Mouse (Mus musculus): ENCODE results near the gene Dixdc1.
A peak's percentile ranks its signal among the peaks of the same experiment; 100 is the strongest.

The Dixdc1 gene

GRCm38 (mm10) chr9:50686866-50687652 is 52.3 kb downstream of the Dixdc1 start:
- Histone ChIP-seq H3K4me3 (replicated peaks; ENCODE audit: low read length) (no peak overlapping the region), H3K36me3 (ENCODE audit: insufficient read depth, low read length) (peaks cover 7% of the 10 kb centered on the region; the same call in 1 of the 2 replicates)
- TF ChIP-seq POU5F1 (IDR thresholded peaks at IDR 0.05; ENCODE audit: borderline replicate concordance, low read length) (no peak), CTCF (conservative IDR thresholded peaks at IDR 0.05; ENCODE audit: low read length) (no peak), NANOG (IDR thresholded peaks at IDR 0.05; ENCODE audit: borderline replicate concordance, low read length) (no peak)

GRCm38 (mm10) chr9:50681727-50682126 is 57.6 kb downstream of the Dixdc1 start:
- peaks cover 10% of the 10 kb centered on the region; the same call in 1 of the 2 replicates for H3K36me3 ChIP-seq (ENCODE audit: insufficient read depth, low read length)
- peaks cover 3% of the 10 kb centered on the region; the same call in 1 of the 2 replicates for H3K4me1 ChIP-seq (replicated peaks; ENCODE audit: low read depth, low read length)
- no peak for TF ChIP-seq CTCF (conservative IDR thresholded peaks at IDR 0.05; ENCODE audit: low read length)
- no peak for TF ChIP-seq NANOG (IDR thresholded peaks at IDR 0.05; ENCODE audit: borderline replicate concordance, low read length)
- no peak for TF ChIP-seq POU5F1 (IDR thresholded peaks at IDR 0.05; ENCODE audit: borderline replicate concordance, low read length)
- H3K27me3 ChIP-seq (ENCODE audit: insufficient read depth, low read length): no peaks in the 10 kb centered on the region
- no peak overlapping the region for H3K4me3 ChIP-seq (replicated peaks; ENCODE audit: low read length)
- H3K9me3 ChIP-seq (ENCODE audit: low read length): no peaks in the 10 kb centered on the region

More at GRCm38 (mm10) chr9:50686866-50687652, 52.3 kb downstream of the Dixdc1 start:
- Histone ChIP-seq H3K4me1 (replicated peaks; ENCODE audit: low read depth, low read length) (peaks cover 1% of the 10 kb centered on the region; the same call in 1 of the 2 replicates), H3K27me3 (ENCODE audit: insufficient read depth, low read length) (no peaks in the 10 kb centered on the region), H3K9me3 (ENCODE audit: low read length) (no peaks in the 10 kb centered on the region)

- H3K4me1 ChIP-seq (replicated peaks; ENCODE audit: low read depth, low read length): peaks cover 4% of the 10 kb centered on the region; the same call in 1 of the 2 replicates
- H3K27me3 ChIP-seq (ENCODE audit: insufficient read depth, low read length): no peaks in the 10 kb centered on the region
- H3K9me3 ChIP-seq (ENCODE audit: low read length): no peaks in the 10 kb centered on the region
- H3K4me3 ChIP-seq (replicated peaks; ENCODE audit: low read length): no peak overlapping the region
- peaks cover 10% of the 10 kb centered on the region; the same call in 1 of the 2 replicates for H3K36me3 ChIP-seq (ENCODE audit: insufficient read depth, low read length)
- TF ChIP-seq CTCF (conservative IDR thresholded peaks at IDR 0.05; ENCODE audit: low read length) (no peak), POU5F1 (IDR thresholded peaks at IDR 0.05; ENCODE audit: borderline replicate concordance, low read length) (no peak), NANOG (IDR thresholded peaks at IDR 0.05; ENCODE audit: borderline replicate concordance, low read length) (no peak)
Measured at GRCm38 (mm10) chr9:50679406-50679805, 59.9 kb downstream of the Dixdc1 start.

- peaks cover 9% of the 10 kb centered on the region for H3K4me1 ChIP-seq (replicated peaks; ENCODE audit: low read depth, low read length)
- TF ChIP-seq CTCF (conservative IDR thresholded peaks at IDR 0.05; ENCODE audit: low read length) (peak; percentile 46), NANOG (IDR thresholded peaks at IDR 0.05; ENCODE audit: borderline replicate concordance, low read length) (no peak), POU5F1 (IDR thresholded peaks at IDR 0.05; ENCODE audit: borderline replicate concordance, low read length) (no peak)
- H3K27me3 ChIP-seq (ENCODE audit: insufficient read depth, low read length): no peaks in the 10 kb centered on the region
- no peaks in the 10 kb centered on the region for H3K36me3 ChIP-seq (ENCODE audit: insufficient read depth, low read length)
- H3K4me3 ChIP-seq (replicated peaks; ENCODE audit: low read length): no peak overlapping the region
- H3K9me3 ChIP-seq (ENCODE audit: low read length): no peaks in the 10 kb centered on the region
Measured at GRCm38 (mm10) chr9:50674771-50675170, 64.5 kb downstream of the Dixdc1 start.

GRCm38 (mm10) chr9:50670690-50671089 is 68.6 kb downstream of the Dixdc1 start:
- Histone ChIP-seq H3K9me3 (ENCODE audit: low read length) (no peaks in the 10 kb centered on the region), H3K27me3 (ENCODE audit: insufficient read depth, low read length) (no peaks in the 10 kb centered on the region), H3K4me3 (replicated peaks; ENCODE audit: low read length) (no peak overlapping the region), H3K4me1 (replicated peaks; ENCODE audit: low read depth, low read length) (peaks cover 5% of the 10 kb centered on the region), H3K36me3 (ENCODE audit: insufficient read depth, low read length) (peaks cover 2% of the 10 kb centered on the region; the same call in 1 of the 2 replicates)
- TF ChIP-seq CTCF (conservative IDR thresholded peaks at IDR 0.05; ENCODE audit: low read length) (peak; percentile 73), NANOG (IDR thresholded peaks at IDR 0.05; ENCODE audit: borderline replicate concordance, low read length) (no peak), POU5F1 (IDR thresholded peaks at IDR 0.05; ENCODE audit: borderline replicate concordance, low read length) (no peak)

GRCm38 (mm10) chr9:50667579-50668498 is 71.5 kb downstream of the Dixdc1 start:
- Histone ChIP-seq H3K4me1 (replicated peaks; ENCODE audit: low read depth, low read length) (peaks cover 5% of the 10 kb centered on the region), H3K36me3 (ENCODE audit: insufficient read depth, low read length) (peaks cover 7% of the 10 kb centered on the region; the same call in 1 of the 2 replicates), H3K27me3 (ENCODE audit: insufficient read depth, low read length) (no peaks in the 10 kb centered on the region), H3K4me3 (replicated peaks; ENCODE audit: low read length) (no peak overlapping the region), H3K9me3 (ENCODE audit: low read length) (no peaks in the 10 kb centered on the region)
- TF ChIP-seq POU5F1 (IDR thresholded peaks at IDR 0.05; ENCODE audit: borderline replicate concordance, low read length) (no peak), NANOG (IDR thresholded peaks at IDR 0.05; ENCODE audit: borderline replicate concordance, low read length) (no peak), CTCF (conservative IDR thresholded peaks at IDR 0.05; ENCODE audit: low read length) (no peak)

- H3K27me3 ChIP-seq (ENCODE audit: insufficient read depth, low read length): no peaks in the 10 kb centered on the region
- no peak for TF ChIP-seq CTCF (conservative IDR thresholded peaks at IDR 0.05; ENCODE audit: low read length)
- no peak for TF ChIP-seq POU5F1 (IDR thresholded peaks at IDR 0.05; ENCODE audit: borderline replicate concordance, low read length)
- TF ChIP-seq NANOG (IDR thresholded peaks at IDR 0.05; ENCODE audit: borderline replicate concordance, low read length): no peak
- H3K4me3 ChIP-seq (replicated peaks; ENCODE audit: low read length): no peak overlapping the region
- H3K4me1 ChIP-seq (replicated peaks; ENCODE audit: low read depth, low read length): peaks cover 5% of the 10 kb centered on the region
- no peaks in the 10 kb centered on the region for H3K9me3 ChIP-seq (ENCODE audit: low read length)
- H3K36me3 ChIP-seq (ENCODE audit: insufficient read depth, low read length): peaks cover 7% of the 10 kb centered on the region; the same call in 1 of the 2 replicates
Measured at GRCm38 (mm10) chr9:50666442-50666841, 72.9 kb downstream of the Dixdc1 start.

- Histone ChIP-seq H3K4me3 (replicated peaks; ENCODE audit: low read length) (no peak overlapping the region), H3K27me3 (ENCODE audit: insufficient read depth, low read length) (no peaks in the 10 kb centered on the region), H3K9me3 (ENCODE audit: low read length) (no peaks in the 10 kb centered on the region), H3K4me1 (replicated peaks; ENCODE audit: low read depth, low read length) (peaks cover 8% of the 10 kb centered on the region; the same call in 1 of the 2 replicates), H3K36me3 (ENCODE audit: insufficient read depth, low read length) (peaks cover 7% of the 10 kb centered on the region; the same call in 1 of the 2 replicates)
- no peak for TF ChIP-seq POU5F1 (IDR thresholded peaks at IDR 0.05; ENCODE audit: borderline replicate concordance, low read length)
- TF ChIP-seq NANOG (IDR thresholded peaks at IDR 0.05; ENCODE audit: borderline replicate concordance, low read length): no peak
- no peak for TF ChIP-seq CTCF (conservative IDR thresholded peaks at IDR 0.05; ENCODE audit: low read length)
Measured at GRCm38 (mm10) chr9:50664826-50665225, 74.5 kb downstream of the Dixdc1 start.
